9 mouse cellular contexts compared by ENCODE assay signal in the genomic region with DNA sequence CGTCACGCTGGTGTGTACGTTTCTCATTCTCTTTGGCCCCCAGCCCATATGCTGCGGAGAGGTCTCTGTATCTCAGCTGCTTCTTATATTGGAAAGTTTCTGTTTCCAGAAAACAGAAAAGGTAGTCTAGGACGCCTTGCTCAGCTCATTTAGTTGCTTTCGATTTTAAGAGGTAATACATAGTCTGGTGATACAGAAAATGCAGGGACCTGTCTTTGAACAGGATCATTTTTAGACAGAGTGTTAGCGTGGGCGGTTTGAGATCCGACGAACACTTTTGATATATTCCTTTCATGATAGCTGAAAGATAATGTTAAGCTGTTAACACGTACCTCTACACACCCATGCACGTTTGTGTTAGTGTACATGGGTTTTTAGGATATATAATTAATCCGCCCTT.
"Had no signal": no experiment of that assay in that cellular context is flagged by ENCODE, and none has a peak within 500 bp of the region (broad histone marks: within the 10 kb centered on the region; RNA-seq: fewer than 3 reads in every experiment).

No protein-coding gene starts in this region.

- H3K27ac ChIP-seq: limb, embryonic 13.5 days; liver, embryonic 14.5 days; midbrain, embryonic 13.5 days had no signal

- H3K4me3 ChIP-seq: limb, embryonic 13.5 days; midbrain, embryonic 13.5 days; neural tube, embryonic 15.5 days had no signal

- DNase-seq: kidney, postnatal 14 days; left cerebral cortex, postnatal 4 days; lung, adult 18-20 months; lung, postnatal 36 days; thymus, postnatal 4 days had no signal

- ATAC-seq: midbrain, embryonic 13.5 days had no signal
